Mouse (Mus musculus): ENCODE measurements around the gene Pcdh8. TPM values are rescaled to one million over a fixed set of nuclear protein-coding genes. Genes with fewer than 3 reads are reported as not detected.

Pcdh8 gene
- not detected for total RNA-seq (2021)
- long read RNA-seq, experiment 1: 0 reads
- long read RNA-seq, experiment 2: 0 reads

DNA sequence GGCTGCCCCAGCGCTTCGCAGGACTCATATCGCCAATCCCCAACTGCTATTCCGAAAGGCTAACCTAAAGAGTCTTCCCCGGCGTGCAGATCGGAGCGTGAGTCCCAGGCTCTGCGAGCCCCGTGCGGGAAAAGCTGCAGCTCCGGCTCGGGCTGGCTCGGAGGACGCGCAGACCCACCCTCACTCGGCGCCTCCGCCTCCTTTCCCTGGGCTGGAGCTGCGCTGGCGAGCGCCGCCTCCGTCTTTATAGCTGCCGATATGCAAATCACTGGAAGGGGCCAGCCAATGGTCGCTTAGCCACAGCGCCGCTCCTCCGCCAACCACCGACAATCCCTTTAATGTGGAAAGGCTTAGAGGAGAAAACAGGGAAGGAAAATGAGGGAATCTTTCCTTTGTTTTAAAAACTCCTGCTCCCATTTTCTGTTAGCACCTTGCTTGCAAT, at the start of gene Pcdh8:
TSS of gene Pcdh8 (minus strand) at position 219 of the 442 bp plus-strand sequence.
- intact Hi-C loops (cut with DNase I): loop anchor here (10.0 kb wide), 1 partner anchor 284 kb away; no protein-coding TSS in a partner anchor
- DNase-seq: peak in 1 of 2 experiments; percentile 22

DNA sequence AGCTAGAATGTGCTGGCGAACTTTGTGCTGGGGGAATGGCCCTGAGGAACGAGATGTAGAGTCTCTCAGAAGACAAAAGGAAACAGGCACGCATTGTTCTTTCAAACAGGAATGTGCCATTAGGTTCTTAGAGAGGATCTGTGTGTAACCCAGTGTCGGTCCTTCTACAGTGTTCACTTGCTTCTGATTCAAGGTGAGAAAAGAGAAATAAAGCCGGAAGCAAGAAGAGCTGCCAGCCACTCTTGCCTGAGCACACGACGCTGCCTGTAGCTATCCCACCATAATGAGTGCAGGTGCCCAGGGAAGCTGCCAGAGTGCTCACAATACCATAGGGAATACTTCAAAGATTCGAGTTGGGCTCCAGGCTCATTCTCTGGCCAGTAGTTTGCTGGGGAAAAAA, 43.6 kb upstream of the Pcdh8 start:
- intact Hi-C loops (cut with DNase I): no loop called here
- DNase-seq: no peak

DNA sequence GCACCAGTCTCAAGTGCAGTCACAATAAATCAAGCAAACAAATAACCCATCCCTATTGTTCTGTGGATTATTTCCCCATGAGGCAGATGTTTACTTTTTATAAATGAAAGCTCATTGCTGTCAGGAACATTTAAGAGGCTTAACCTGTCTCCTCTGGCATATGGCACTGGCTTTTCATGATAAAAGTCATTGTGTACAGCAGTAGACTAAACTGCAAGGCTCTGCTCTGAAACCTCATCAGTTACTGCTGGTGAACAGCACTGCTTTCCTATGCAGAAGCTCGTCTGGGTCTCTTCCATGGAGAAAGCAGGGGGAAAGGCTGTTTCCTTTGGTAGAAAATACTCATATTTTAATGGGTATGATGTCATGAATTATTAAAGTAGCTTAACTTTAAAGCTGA, 43.0 kb upstream of the Pcdh8 start:
- intact Hi-C loops (cut with DNase I): no loop called here
- no peak for DNase-seq

DNA sequence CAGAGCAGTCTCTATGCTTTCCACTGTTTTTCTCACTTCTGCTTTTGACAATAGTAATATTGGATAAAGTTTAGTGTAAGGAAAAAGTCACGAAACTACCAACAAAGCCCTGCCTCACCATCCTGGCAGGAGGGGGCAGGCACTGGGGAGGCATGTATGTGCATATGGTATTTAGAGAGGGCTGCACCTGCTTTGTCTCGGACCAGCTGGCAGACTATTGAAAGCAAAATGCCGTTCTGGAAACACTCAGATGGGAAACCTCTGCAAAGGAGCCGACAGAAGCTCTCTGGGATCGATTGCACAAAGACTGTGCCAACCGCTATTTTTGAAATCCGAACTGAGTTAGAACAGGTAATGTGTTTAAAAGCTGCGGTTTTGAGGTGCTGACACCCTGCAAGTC, 22.1 kb upstream of the Pcdh8 start:
- DNase-seq: no peak
- intact Hi-C loops (cut with DNase I): no loop called here

DNA sequence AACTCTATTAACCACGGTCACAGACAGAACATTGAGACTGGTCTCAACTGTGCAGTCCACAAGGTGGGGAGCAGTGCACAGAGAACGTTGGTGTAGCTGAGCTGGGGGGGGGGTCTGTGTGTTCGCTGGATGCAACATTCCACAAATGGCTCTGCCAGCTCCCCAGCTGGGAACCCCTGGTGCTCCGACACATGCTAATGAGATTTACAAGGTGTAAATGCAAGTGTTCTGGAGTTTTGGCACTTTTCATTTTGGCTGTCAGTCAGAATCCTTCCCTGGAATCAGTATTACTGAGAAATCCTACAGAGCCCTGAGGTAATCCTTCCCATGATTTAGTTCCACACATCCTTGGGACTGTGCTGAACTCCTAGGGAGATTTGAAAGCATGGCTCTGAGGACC, 18.4 kb upstream of the Pcdh8 start:
- intact Hi-C loops (cut with DNase I): no loop called here
- DNase-seq: no peak

DNA sequence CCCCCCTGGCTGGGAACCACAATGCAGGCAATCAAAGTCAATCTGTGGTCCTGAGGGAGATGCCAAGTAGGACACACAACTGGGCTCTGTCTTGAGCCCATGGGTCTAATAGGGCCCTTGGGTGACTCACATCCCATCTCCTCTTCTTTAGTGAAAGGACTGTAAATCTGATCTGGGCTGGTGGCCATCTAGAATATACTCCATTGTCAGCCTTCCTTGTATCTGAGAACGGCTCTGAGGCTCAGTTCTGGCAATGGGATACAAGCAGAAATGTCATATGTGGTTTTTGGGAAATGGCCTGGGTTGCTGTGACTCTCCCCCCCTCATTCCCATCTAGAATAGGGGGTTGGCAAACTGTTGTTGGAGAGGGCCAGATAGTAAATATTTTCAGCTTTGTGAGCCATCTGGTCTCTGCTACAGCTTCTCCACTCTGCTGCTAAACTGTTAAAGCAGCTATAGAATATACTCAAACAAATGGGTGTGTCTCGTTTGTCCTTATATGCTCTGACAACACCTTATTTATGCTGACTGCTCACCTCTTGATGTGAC, 17.6 kb upstream of the Pcdh8 start:
- no peak for DNase-seq
- intact Hi-C loops (cut with DNase I): no loop called here

DNA sequence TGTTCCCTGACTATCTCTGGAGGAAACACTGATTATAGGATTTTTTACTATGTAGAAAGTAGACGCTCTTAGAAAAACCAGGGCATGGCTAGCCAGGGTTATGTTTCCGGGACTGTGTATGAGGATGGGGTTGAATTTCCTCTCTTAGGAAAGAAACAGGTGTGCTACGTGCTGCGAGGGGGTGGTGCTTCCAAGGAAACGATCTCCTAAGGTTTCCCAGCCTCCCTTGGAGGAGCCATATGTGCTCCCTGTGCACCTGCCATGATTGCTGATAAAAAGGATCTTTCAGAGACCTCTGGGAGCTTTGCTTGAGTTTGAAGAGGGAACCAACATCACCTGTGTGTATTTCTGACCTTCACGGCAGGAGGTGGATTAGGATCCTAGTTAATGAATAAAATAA, 16.8 kb upstream of the Pcdh8 start:
- intact Hi-C loops (cut with DNase I): no loop called here
- DNase-seq: no peak

DNA sequence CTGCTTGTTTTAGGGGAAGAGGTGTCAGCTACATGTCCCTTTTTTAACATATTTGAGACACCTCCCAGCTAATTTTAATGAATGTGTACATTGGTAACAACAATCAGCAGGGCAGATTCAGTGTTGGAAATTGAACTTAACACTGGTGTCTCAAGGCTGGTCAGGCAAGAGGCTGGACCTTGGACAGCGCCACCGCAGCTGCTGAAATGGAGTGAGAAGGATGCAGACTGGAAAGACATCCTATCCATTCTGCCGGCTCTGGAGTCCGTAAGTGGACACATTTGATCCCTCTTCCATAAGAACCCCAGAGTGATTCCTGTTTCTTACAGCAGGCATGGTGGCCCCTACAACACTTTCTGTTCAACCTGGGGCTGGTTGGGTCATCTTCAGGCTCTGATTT, 14.3 kb upstream of the Pcdh8 start:
- no peak for DNase-seq
- intact Hi-C loops (cut with DNase I): no loop called here

DNA sequence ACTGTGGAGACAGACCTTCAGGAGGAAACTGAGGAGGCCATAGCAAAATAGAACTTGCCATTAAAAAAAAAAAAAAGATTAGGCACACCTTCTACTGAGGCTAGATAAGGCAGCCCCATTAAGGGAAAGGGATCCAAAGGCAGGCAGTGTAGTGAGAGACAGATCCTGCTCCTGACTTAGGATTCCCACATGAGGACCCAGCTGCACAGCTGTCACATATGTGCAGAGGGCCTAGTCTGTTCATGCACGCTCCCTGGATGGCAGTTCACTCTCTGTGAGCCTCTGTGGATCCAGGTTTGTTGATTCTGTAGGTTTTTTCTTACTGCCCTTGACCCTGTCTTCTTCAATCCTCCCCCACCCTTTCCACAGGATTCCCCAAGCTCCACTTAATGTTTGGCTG, 9.8 kb upstream of the Pcdh8 start:
- no peak for DNase-seq
- intact Hi-C loops (cut with DNase I): no loop called here

DNA sequence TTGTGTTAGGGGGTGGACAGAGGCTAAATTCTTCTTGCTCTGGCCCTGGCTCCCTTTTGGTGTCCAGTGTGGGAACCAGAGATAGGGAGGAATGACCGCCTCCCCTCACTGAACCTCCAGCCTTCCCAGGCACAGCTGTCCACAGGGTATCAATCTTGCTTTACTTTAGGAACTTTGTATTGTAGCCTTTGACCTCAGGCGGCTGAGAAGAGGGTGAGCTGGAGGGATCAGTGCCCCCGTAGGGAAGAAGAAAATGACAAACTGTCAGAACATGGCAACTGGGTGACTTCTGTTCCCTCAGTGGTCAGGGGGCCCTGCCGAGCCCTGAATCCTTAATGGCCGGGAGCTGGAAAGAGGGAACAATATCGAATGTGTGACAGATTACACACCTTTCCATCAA, 9.2 kb upstream of the Pcdh8 start:
- DNase-seq: no peak
- intact Hi-C loops (cut with DNase I): no loop called here

DNA sequence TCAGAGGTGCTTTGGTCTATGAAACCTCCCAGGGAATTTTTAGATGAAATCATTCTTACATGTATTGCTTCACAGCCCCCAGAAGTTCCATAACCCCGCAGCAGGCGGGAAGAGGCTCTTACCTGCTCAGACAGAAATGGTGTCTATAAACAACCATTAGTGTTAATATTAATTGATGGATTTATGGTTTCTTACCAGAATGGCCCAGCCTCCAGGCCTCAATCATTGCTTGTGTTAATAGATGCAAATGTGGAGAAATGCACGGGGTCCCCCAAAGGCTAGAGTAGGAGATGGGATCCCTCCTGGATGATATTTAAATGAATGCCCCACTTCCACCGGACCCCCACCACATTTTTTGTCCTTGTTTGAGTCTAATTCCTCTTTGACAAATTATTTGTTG, 8.7 kb upstream of the Pcdh8 start:
- no peak for DNase-seq
- intact Hi-C loops (cut with DNase I): loop anchor here (10.0 kb wide), 1 partner anchor 275 kb away; no protein-coding TSS in a partner anchor

DNA sequence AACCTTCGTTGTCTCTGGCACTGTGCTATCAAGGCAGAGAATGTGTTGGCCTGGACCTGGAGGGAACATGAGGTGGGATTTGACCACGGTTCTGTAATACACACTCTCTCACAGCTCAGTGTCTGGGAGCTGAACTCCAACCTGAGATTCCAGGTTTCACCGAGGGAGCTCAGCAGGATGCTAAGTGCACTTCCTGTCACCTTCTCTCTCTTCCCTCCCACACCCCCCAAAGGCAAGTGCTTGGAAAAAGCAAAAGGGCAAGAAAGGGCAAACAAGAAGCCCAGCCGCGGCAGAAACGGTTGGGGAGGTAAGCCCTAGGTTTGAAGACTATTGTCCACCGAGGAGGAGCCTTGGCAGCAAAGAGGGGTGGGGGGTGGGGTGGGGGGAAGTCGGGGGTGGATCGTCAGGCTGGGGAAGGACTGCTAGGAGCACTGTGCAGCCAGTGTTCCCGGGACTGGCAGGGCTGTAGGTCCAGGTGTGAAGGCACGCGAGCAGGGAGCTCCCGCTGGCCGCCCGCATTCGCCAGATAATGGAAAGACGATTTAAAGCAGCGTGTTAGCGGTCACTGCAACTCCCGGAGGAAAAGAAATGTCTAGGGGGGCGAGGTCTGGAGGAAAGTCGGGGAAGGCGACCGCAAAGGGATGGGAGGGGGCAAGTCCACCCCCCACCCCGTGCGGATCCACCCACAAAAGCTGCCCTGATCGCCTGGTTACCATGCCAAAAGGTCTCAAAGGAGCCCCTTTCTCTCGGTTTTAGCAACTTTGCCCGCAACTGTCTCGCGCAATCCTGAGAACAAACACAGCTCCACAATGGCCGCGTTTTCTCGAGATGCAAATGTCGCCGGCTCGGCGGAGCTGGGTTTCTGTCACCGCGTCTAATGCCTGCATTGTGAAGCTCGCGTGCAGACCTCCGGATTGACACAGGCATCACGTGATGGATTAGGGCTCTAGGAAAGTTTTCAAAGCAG, 2.6 kb upstream of the Pcdh8 start:
- DNase-seq: no peak
- intact Hi-C loops (cut with DNase I): loop anchor here (10.0 kb wide), 1 partner anchor 281 kb away; no protein-coding TSS in a partner anchor

DNA sequence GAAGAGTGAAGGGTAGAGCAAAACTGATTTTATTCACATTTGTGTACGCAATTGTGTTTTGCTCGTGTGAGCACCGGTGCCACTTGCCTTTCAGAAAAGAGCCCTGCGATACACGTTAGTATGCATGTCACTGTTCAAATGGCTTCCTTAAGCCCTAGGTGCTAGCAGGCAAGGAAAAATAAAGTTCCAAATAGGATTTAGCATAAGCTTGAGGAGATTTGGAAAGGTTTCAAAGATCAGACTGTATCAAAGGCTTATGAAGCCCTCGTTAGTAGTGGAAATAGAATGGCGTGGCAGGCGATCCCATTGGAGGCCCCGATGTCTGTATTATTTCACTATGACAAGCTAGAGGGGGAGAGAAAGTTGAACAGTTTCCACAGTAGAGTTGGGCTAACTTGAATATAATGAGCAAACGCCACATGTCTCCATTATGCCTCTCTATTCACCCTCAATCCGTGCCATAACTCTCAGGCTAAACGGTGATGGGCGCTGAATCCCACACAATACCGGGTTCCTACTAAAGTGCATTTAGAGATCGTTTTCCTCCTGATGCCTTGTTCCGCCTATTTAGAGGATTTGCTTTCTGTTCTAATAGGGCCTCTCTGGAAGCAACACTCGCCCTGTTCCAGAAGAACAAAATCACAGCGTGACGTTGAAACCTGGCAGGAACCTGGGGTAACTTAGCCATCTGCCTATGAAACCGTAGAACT, 845 bp upstream of the Pcdh8 start:
- intact Hi-C loops (cut with DNase I): loop anchor here (10.0 kb wide), 1 partner anchor 283 kb away; no protein-coding TSS in a partner anchor

DNA sequence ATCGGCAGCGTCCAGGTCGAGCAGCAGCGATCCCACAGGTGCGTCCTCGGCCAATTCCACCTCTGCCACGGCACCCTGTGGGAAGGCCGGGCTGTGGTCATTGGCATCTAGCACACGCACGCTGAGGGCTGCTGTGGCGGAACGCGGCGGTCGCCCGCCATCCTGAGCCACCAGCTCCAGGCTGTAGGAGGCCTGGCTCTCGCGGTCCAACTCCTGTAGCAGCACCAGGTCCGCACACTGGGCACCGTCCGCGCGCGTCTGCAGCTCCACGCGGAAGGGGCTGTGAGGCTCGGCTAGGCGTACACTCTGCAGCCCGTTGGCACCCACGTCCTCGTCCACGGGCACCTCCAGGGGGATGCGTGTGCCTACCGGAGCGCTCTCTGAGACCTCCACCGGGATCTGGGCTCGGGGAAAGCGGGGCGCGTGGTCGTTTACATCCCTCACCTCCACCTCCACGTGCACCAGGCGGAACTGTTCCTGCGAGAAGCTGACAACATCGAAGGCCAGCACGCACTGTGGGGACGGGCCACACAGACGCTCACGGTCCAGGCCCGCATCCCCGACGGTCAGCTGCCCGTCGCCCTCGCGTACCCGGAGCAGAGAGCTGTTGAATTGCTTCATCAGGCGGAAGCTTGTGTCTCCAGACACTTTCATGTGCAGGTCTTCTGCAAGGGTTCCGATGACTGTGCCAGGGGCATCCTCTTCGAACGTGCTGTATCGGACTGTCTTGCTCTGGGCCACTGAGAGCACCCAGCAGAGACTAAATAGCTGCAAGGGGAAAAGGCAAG, 612 bp downstream of the Pcdh8 start:
- no peak for DNase-seq
- intact Hi-C loops (cut with DNase I): loop anchor here (10.0 kb wide), 1 partner anchor 284 kb away; no protein-coding TSS in a partner anchor

More for the DNA sequence above, 845 bp upstream of the Pcdh8 start:
- DNase-seq: no peak

DNA sequence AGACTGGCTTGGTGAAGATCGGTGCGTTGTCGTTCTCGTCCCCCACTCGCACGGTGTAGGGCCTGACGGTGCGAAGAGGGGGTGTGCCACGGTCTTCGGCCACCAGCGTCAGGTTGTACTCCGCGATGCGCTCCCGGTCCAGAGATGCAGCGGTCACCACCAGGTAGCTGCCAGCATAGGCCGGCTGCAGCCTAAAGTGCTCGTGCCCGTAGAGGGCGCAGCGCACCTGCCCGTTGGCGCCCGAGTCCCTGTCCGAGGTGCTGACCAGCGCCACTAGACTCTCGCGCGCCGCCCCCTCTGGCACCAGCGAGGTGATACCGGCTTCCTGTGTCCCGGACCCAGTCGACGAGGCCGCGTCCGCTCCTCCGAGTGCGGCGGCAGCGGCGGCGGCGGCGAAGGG, 1.5 kb downstream of the Pcdh8 start:
- peak; percentile 53 to 55 for DNase-seq
- intact Hi-C loops (cut with DNase I): loop anchor here (5.0 to 10.0 kb wide), 2 partner anchors 285 to 448 kb away; no protein-coding TSS in a partner anchor

DNA sequence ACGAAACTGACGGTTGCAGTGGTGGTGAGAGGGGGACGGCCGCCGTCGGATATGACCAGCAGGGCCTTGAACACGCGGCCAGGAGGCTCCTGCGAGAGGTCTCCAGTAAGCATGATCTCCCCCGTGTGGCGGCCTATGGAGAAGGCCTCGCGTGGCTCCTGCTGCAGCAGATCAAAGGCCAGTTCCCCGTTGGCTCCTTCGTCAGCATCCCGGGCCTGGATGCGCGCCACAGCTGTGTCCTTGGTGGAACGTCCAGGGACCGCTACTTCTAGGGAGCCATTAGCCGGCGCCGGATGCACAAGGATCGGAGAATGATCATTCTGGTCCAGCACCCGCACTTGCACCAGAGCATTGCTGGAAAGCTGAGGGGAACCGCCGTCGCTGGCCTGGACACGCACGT, 2.1 kb downstream of the Pcdh8 start:
- no peak for DNase-seq
- intact Hi-C loops (cut with DNase I): loop anchor here (5.0 kb wide), 1 partner anchor 448 kb away; no protein-coding TSS in a partner anchor

DNA sequence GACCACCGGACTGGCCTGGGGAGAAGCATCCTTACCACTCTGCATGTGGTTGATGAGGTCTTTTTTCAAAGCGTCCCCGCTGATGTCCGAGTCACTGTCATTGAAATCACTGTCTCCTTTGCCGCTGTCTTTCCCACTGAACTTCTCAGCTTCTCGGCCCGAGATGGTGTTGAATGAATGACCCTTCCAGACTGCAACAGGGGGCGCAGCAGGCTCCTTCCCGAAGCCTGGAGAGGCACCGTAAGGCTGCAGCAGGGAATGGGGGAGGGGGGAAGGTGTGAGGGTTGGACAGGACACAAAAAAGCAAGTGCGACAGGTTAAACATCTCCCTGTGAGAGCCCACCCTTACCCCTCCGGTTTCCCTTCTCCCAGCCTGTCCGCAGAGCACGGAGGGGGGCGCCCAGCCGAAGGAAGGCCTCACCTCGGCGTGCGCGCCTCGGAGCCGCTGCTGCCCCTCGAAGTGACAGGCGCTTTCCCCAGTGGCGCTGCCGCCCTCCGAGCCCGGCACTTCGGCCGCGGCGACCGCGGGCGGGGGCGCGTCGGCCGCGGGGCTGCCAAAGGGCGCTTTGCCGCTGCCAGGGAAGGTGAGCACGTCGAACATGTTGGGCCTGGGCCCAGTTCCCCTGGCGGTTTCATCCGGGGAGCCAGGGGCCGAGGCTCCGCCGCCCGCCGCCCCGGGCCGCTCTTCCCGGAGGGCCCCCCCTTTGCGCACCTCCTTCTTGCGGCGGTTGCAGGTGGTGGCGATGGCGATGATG, 2.9 kb downstream of the Pcdh8 start:
- intact Hi-C loops (cut with DNase I): loop anchor here (5.0 kb wide), 1 partner anchor 449 kb away; no protein-coding TSS in a partner anchor
- no peak for DNase-seq

DNA sequence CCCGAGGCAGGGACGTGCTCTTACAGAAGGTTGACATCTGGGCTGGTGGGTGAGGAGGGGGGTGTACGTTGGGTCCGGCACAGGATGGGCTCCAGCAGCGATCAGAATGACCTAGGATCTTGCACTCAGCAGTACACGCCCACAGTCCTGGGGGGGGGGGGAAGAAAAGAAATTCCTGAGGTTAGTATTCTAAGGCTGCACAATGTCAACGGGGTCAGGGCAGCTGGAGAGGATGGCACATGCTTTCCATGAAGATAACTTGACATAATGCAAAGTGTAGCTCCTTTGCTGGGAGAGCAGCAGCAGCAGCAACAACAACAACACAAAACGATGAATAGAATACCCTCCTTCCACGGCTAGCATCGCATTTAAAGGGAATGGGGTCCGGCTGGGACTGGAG, 3.5 kb downstream of the Pcdh8 start:
- intact Hi-C loops (cut with DNase I): loop anchor here (5.0 kb wide), 1 partner anchor 450 kb away; no protein-coding TSS in a partner anchor
- no peak for DNase-seq

DNA sequence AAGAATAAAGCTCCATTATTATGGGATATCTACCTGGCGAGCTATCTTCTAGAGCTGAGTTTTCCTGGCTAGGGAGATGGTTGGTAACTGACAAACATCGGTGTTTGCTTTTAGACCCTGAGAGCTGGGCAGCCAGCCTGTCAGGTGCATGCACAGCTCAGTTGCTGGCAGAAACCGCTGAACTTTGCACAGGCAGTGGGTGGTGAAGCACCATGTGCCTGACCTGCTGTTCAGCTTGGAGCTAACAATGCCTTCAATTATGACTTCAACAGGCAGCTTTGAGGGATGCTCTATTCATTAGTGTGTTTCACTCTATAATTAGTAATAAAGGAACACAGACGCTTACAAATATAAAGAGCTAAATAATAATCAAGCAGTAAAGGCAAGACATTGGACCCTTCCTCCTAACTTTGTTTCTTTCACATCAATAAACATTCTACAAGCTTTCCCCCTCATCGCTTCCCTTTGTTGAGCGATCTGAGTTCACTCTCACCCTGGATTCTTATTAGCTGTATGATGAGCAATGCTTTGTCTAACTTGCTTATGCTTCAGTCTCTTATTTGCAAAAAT, 5.8 kb downstream of the Pcdh8 start:
- intact Hi-C loops (cut with DNase I): loop anchor here (5.0 kb wide), 1 partner anchor 452 kb away; no protein-coding TSS in a partner anchor
- no peak for DNase-seq
